Mouse (Mus musculus): ENCODE measurements around the gene Galnt3. TPM values are rescaled to one million over a fixed set of nuclear protein-coding genes. Genes with fewer than 3 reads are reported as not detected.
A peak's percentile ranks its signal among the peaks of the same experiment; 100 is the strongest.

Galnt3 gene
- polyA plus RNA-seq, 1 experiment from 2014 or later = 0.70 TPM

GRCm38 (mm10) chr2:66091296-66091695 lies 33.5 kb downstream of the Galnt3 start:
- WGBS = 53% methylated on average over 5 of the region's 5 CpGs
- ATAC-seq (ENCODE audit: low FRiP score) (no peak), DNase-seq (ENCODE audit: low spot score) (no peak)
- no peaks in the 10 kb centered on the region for H3K27me3 ChIP-seq (ENCODE audit: control insufficient read depth, insufficient read depth, low read length)
- no peaks in the 10 kb centered on the region for H3K9me3 ChIP-seq (ENCODE audit: control insufficient read depth, low read length)
- no peaks in the 10 kb centered on the region for H3K36me3 ChIP-seq (replicated peaks; ENCODE audit: control insufficient read depth, insufficient read depth)
- H3K4me3 ChIP-seq (replicated peaks; ENCODE audit: low read length) = no peak overlapping the region
- H3K4me1 ChIP-seq (replicated peaks; ENCODE audit: control insufficient read depth, insufficient read depth, low read length) = no peaks in the 10 kb centered on the region
- H3K27ac ChIP-seq = no peak overlapping the region
- no peak overlapping the region for H3K9ac ChIP-seq
- no peak overlapping the region for H3K4me2 ChIP-seq (replicated peaks)

GRCm38 (mm10) chr2:66081876-66082275 lies 42.9 kb downstream of the Galnt3 start:
- Histone ChIP-seq H3K4me3 (replicated peaks; ENCODE audit: low read length) (no peak overlapping the region), H3K4me2 (replicated peaks) (no peak overlapping the region), H3K9me3 (ENCODE audit: control insufficient read depth, low read length) (no peaks in the 10 kb centered on the region), H3K9ac (no peak overlapping the region), H3K27ac (no peak overlapping the region), H3K36me3 (replicated peaks; ENCODE audit: control insufficient read depth, insufficient read depth) (no peaks in the 10 kb centered on the region), H3K4me1 (replicated peaks; ENCODE audit: control insufficient read depth, insufficient read depth, low read length) (no peaks in the 10 kb centered on the region), H3K27me3 (ENCODE audit: control insufficient read depth, insufficient read depth, low read length) (no peaks in the 10 kb centered on the region)
- DNase-seq (ENCODE audit: low spot score) (no peak), ATAC-seq (ENCODE audit: low FRiP score) (no peak)
- 78% methylated on average over 4 of the region's 4 CpGs for WGBS

GRCm38 (mm10) chr2:66080731-66081130 lies 44.1 kb downstream of the Galnt3 start:
- DNase-seq (ENCODE audit: low spot score) = no peak
- no peak overlapping the region for H3K27ac ChIP-seq
- ATAC-seq (ENCODE audit: low FRiP score) = no peak
- H3K4me3 ChIP-seq (replicated peaks; ENCODE audit: low read length) = no peak overlapping the region
- WGBS = 100% methylated on average over 2 of the region's 2 CpGs
- H3K27me3 ChIP-seq (ENCODE audit: control insufficient read depth, insufficient read depth, low read length) = no peaks in the 10 kb centered on the region
- no peaks in the 10 kb centered on the region for H3K36me3 ChIP-seq (replicated peaks; ENCODE audit: control insufficient read depth, insufficient read depth)
- no peak overlapping the region for H3K9ac ChIP-seq
- no peaks in the 10 kb centered on the region for H3K9me3 ChIP-seq (ENCODE audit: control insufficient read depth, low read length)
- H3K4me2 ChIP-seq (replicated peaks) = no peak overlapping the region
- H3K4me1 ChIP-seq (replicated peaks; ENCODE audit: control insufficient read depth, insufficient read depth, low read length) = no peaks in the 10 kb centered on the region

- Histone ChIP-seq H3K27me3 (ENCODE audit: control insufficient read depth, insufficient read depth, low read length) (no peaks in the 10 kb centered on the region), H3K36me3 (replicated peaks; ENCODE audit: control insufficient read depth, insufficient read depth) (no peaks in the 10 kb centered on the region), H3K9me3 (ENCODE audit: control insufficient read depth, low read length) (no peaks in the 10 kb centered on the region), H3K9ac (no peak overlapping the region), H3K4me3 (replicated peaks; ENCODE audit: low read length) (no peak overlapping the region), H3K4me2 (replicated peaks) (no peak overlapping the region), H3K27ac (no peak overlapping the region), H3K4me1 (replicated peaks; ENCODE audit: control insufficient read depth, insufficient read depth, low read length) (no peaks in the 10 kb centered on the region)
- ATAC-seq (ENCODE audit: low FRiP score) (no peak), DNase-seq (ENCODE audit: low spot score) (no peak)
- WGBS = 30% methylated on average over 6 of the region's 6 CpGs
These were observed 55.3 kb downstream of the Galnt3 start for GRCm38 (mm10) chr2:66069454-66069853.

GRCm38 (mm10) chr2:66063291-66063690 lies 61.5 kb downstream of the Galnt3 start:
- no peak for DNase-seq (ENCODE audit: low spot score)
- Histone ChIP-seq H3K4me3 (replicated peaks; ENCODE audit: low read length) (no peak overlapping the region), H3K9me3 (ENCODE audit: control insufficient read depth, low read length) (no peaks in the 10 kb centered on the region), H3K27ac (no peak overlapping the region), H3K4me1 (replicated peaks; ENCODE audit: control insufficient read depth, insufficient read depth, low read length) (no peaks in the 10 kb centered on the region), H3K27me3 (ENCODE audit: control insufficient read depth, insufficient read depth, low read length) (no peaks in the 10 kb centered on the region), H3K9ac (no peak overlapping the region), H3K36me3 (replicated peaks; ENCODE audit: control insufficient read depth, insufficient read depth) (no peaks in the 10 kb centered on the region), H3K4me2 (replicated peaks) (no peak overlapping the region)
- WGBS = 93% methylated on average over 10 of the region's 10 CpGs
- ATAC-seq (ENCODE audit: low FRiP score) = no peak

GRCm38 (mm10) chr2:66044405-66045089 lies 80.2 kb downstream of the Galnt3 start:
- no peak overlapping the region for H3K9ac ChIP-seq
- H3K27me3 ChIP-seq (ENCODE audit: control insufficient read depth, insufficient read depth, low read length) = no peaks in the 10 kb centered on the region
- peak overlapping the region; percentile 74 for H3K27ac ChIP-seq
- ATAC-seq (ENCODE audit: low FRiP score) (no peak), DNase-seq (ENCODE audit: low spot score) (no peak)
- WGBS = 76% methylated on average over 12 of the region's 12 CpGs
- H3K9me3 ChIP-seq (ENCODE audit: control insufficient read depth, low read length) = no peaks in the 10 kb centered on the region
- H3K36me3 ChIP-seq (replicated peaks; ENCODE audit: control insufficient read depth, insufficient read depth) = no peaks in the 10 kb centered on the region
- no peak overlapping the region for H3K4me3 ChIP-seq (replicated peaks; ENCODE audit: low read length)
- peak overlapping the region; percentile 24 for H3K4me2 ChIP-seq (replicated peaks)
- H3K4me1 ChIP-seq (replicated peaks; ENCODE audit: control insufficient read depth, insufficient read depth, low read length) = peaks cover 11% of the 10 kb centered on the region

GRCm38 (mm10) chr2:66043441-66044404 lies 81.1 kb downstream of the Galnt3 start:
- Histone ChIP-seq H3K27me3 (ENCODE audit: control insufficient read depth, insufficient read depth, low read length) (no peaks in the 10 kb centered on the region), H3K9me3 (ENCODE audit: control insufficient read depth, low read length) (no peaks in the 10 kb centered on the region), H3K4me2 (replicated peaks) (peak overlapping the region; percentile 24), H3K9ac (peak overlapping the region; percentile 6; the same call in 1 of the 2 replicates), H3K4me1 (replicated peaks; ENCODE audit: control insufficient read depth, insufficient read depth, low read length) (peaks cover 11% of the 10 kb centered on the region), H3K27ac (peak overlapping the region; percentile 74), H3K4me3 (replicated peaks; ENCODE audit: low read length) (no peak overlapping the region), H3K36me3 (replicated peaks; ENCODE audit: control insufficient read depth, insufficient read depth) (no peaks in the 10 kb centered on the region)
- DNase-seq (ENCODE audit: low spot score) (peak; percentile 66), ATAC-seq (ENCODE audit: low FRiP score) (peak; percentile 93)
- WGBS = 18% methylated on average over 17 of the region's 17 CpGs

- WGBS = 54% methylated on average over 9 of the region's 9 CpGs
- Histone ChIP-seq H3K27ac (peak overlapping the region; percentile 58), H3K27me3 (ENCODE audit: control insufficient read depth, insufficient read depth, low read length) (no peaks in the 10 kb centered on the region), H3K4me2 (replicated peaks) (0 out of 2 replicates have a peak overlapping the region, but pooled peaks have one; percentile 2), H3K4me1 (replicated peaks; ENCODE audit: control insufficient read depth, insufficient read depth, low read length) (peaks cover 11% of the 10 kb centered on the region), H3K36me3 (replicated peaks; ENCODE audit: control insufficient read depth, insufficient read depth) (no peaks in the 10 kb centered on the region), H3K9ac (no peak overlapping the region), H3K9me3 (ENCODE audit: control insufficient read depth, low read length) (no peaks in the 10 kb centered on the region), H3K4me3 (replicated peaks; ENCODE audit: low read length) (no peak overlapping the region)
- ATAC-seq (ENCODE audit: low FRiP score) (peak; percentile 70; the same call in 1 of the 2 replicates), DNase-seq (ENCODE audit: low spot score) (peak; percentile 81)
These were observed 82.8 kb downstream of the Galnt3 start for GRCm38 (mm10) chr2:66041917-66042419.
